Mouse (Mus musculus) intestine, embryonic 14.5 days (tissue): ENCODE results near the gene Gm20431. TPM values are rescaled to one million over a fixed set of nuclear protein-coding genes. Genes with fewer than 3 reads are reported as not detected.

Source experiments
- ATAC-seq: fragments of 200-750 bp; cut with Nextera tagmentation; replicated peaks from 2 replicates; pipeline ENCODE4 v1.8.0; 2017; ENCODE audit warnings: low read depth, moderate number of reproducible peaks, moderate TSS enrichment, moderate library complexity; ENCODE audit not compliant: low FRiP score, low TSS enrichment
- DNase-seq: peaks from one replicate; pipeline ENCODE4 v3.0.0-alpha.2; 2018; ENCODE audit warnings: low spot score
- H3K27ac ChIP-seq: fragments of 300-500 bp; sonication (generic); 2 replicates; pipeline ENCODE4 v1.5.1; 2014; ENCODE audit warnings: low read depth, mild to moderate bottlenecking, control low read depth
- H3K27me3 ChIP-seq: fragments of 300-500 bp; sonication (generic); replicated peaks from 2 replicates; pipeline ENCODE4 v1.6.1; 2014; ENCODE audit warnings: low read length, control low read depth; ENCODE audit not compliant: control insufficient read depth, insufficient read depth
- H3K36me3 ChIP-seq: fragments of 300-500 bp; sonication (generic); 2 replicates; pipeline ENCODE4 v1.6.1; 2014; ENCODE audit warnings: low read length, control low read depth; ENCODE audit not compliant: control insufficient read depth, insufficient read depth
- H3K4me1 ChIP-seq: fragments of 300-500 bp; sonication (generic); replicated peaks from 2 replicates; pipeline ENCODE4 v1.6.1; 2014; ENCODE audit warnings: low read length, control low read depth, mixed read lengths; ENCODE audit not compliant: control insufficient read depth, insufficient read depth
- H3K4me2 ChIP-seq: fragments of 300-500 bp; sonication (generic); 2 replicates; pipeline ENCODE4 v1.6.1; 2014; ENCODE audit warnings: low read length
- H3K4me3 ChIP-seq: fragments of 300-500 bp; sonication (generic); 2 replicates; pipeline ENCODE4 v1.5.1; 2014; ENCODE audit warnings: low read depth, low read length, control low read depth, mixed read lengths
- H3K9ac ChIP-seq: fragments of 300-500 bp; sonication (generic); 2 replicates; pipeline ENCODE4 v1.6.1; 2014; ENCODE audit warnings: mild to moderate bottlenecking, low read length
- H3K9me3 ChIP-seq: fragments of 300-500 bp; sonication (generic); 2 replicates; pipeline ENCODE4 v1.6.1; 2016; ENCODE audit warnings: low read length, control low read depth; ENCODE audit not compliant: control insufficient read depth
- WGBS: fragments of 180-500 bp; shearing (Covaris S2); extraction: QIAGEN DNeasy Blood & Tissue Kit; methylation state at CpG from one replicate; pipeline ENCODE4 v1.1.7; 2014; 5-methylcytosine and 5-hydroxymethylcytosine counted together
- polyA plus RNA-seq: library from polyadenylated mRNA; unstranded; fragments of >200 nt; fragmentation: Nextera tagmentation; extraction: Ambion mirVana; gene quantifications from 2 replicates; pipeline ENCODE4 v1.2.1, GENCODE M21; 2014

Gm20431 gene
- polyA plus RNA-seq, 1 experiment from 2014 or later: 7.7 TPM

- Histone ChIP-seq H3K9ac (no peak overlapping the region), H3K27ac (no peak overlapping the region), H3K36me3 (no peaks in the 10 kb centered on the region), H3K4me1 (peaks cover 14% of the 10 kb centered on the region; the same call in 1 of the 2 replicates), H3K27me3 (0 out of 2 replicates have a peak, but pooled peaks cover 8% of the 10 kb centered on the region), H3K4me3 (no peak overlapping the region), H3K9me3 (no peaks in the 10 kb centered on the region), H3K4me2 (peak overlapping the region; percentile 97)
- DNase-seq: no peak
- no peak for ATAC-seq
- 93% methylated on average over 6 of the region's 6 CpGs for WGBS
Observed at GRCm38 (mm10) chr2:167691410-167691809, 30.1 kb upstream of the Gm20431 start.

- DNase-seq (no peak), ATAC-seq (no peak)
- Histone ChIP-seq H3K9ac (no peak overlapping the region; the same call in 1 of the 2 replicates), H3K4me1 (peaks cover 14% of the 10 kb centered on the region; the same call in 1 of the 2 replicates), H3K27me3 (0 out of 2 replicates have a peak, but pooled peaks cover 8% of the 10 kb centered on the region), H3K4me3 (peak overlapping the region; percentile 74), H3K4me2 (peak overlapping the region; percentile 97), H3K9me3 (no peaks in the 10 kb centered on the region), H3K36me3 (no peaks in the 10 kb centered on the region), H3K27ac (no peak overlapping the region)
- 74% methylated on average over 12 of the region's 12 CpGs for WGBS
Observed at GRCm38 (mm10) chr2:167690962-167691311, 29.6 kb upstream of the Gm20431 start.

GRCm38 (mm10) chr2:167690219-167690961 is 29.1 kb upstream of the Gm20431 start:
- H3K4me2 ChIP-seq: peak overlapping the region; percentile 97
- WGBS: 54% methylated on average over 15 of the region's 15 CpGs
- 0 out of 2 replicates have a peak, but pooled peaks cover 8% of the 10 kb centered on the region for H3K27me3 ChIP-seq
- ATAC-seq (no peak), DNase-seq (no peak)
- no peak overlapping the region for H3K27ac ChIP-seq
- peaks cover 14% of the 10 kb centered on the region; the same call in 1 of the 2 replicates for H3K4me1 ChIP-seq
- H3K36me3 ChIP-seq: no peaks in the 10 kb centered on the region
- H3K4me3 ChIP-seq: peak overlapping the region; percentile 74
- H3K9me3 ChIP-seq: no peaks in the 10 kb centered on the region
- peak overlapping the region; percentile 79 for H3K9ac ChIP-seq

GRCm38 (mm10) chr2:167689501-167690218 is 28.4 kb upstream of the Gm20431 start, which contains the start of gene Tmem189:
Gene Tmem189, minus strand, starts transcription at chr2:167689822.
- H3K27me3 ChIP-seq: 0 out of 2 replicates have a peak, but pooled peaks cover 8% of the 10 kb centered on the region
- peak; percentile 16; the same call in 1 of the 2 replicates for ATAC-seq
- peak within 1 kb of the TSS; percentile 74 for H3K4me3 ChIP-seq
- no peaks in the 10 kb centered on the region for H3K36me3 ChIP-seq
- peak within 1 kb of the TSS; percentile 97 for H3K4me2 ChIP-seq
- H3K4me1 ChIP-seq: peaks cover 14% of the 10 kb centered on the region; the same call in 1 of the 2 replicates
- peak within 1 kb of the TSS; percentile 79 for H3K9ac ChIP-seq
- peak; percentile 88 for DNase-seq
- under 1% methylated on average over 98 of the region's 99 CpGs for WGBS
- no peaks in the 10 kb centered on the region for H3K9me3 ChIP-seq
- peak within 1 kb of the TSS; percentile 79 for H3K27ac ChIP-seq

GRCm38 (mm10) chr2:167688498-167689451 is 27.5 kb upstream of the Gm20431 start, which contains the start of gene Cebpb:
Gene Cebpb, plus strand, starts transcription at chr2:167688915.
- Histone ChIP-seq H3K9ac (peak within 1 kb of the TSS; percentile 79), H3K4me1 (peaks cover 14% of the 10 kb centered on the region; the same call in 1 of the 2 replicates), H3K9me3 (no peaks in the 10 kb centered on the region), H3K4me3 (peak within 1 kb of the TSS; percentile 74), H3K27ac (peak within 1 kb of the TSS; percentile 79), H3K36me3 (no peaks in the 10 kb centered on the region), H3K27me3 (0 out of 2 replicates have a peak, but pooled peaks cover 8% of the 10 kb centered on the region), H3K4me2 (peak within 1 kb of the TSS; percentile 97)
- peak; percentile 76 for ATAC-seq
- peak; percentile 92 for DNase-seq
- under 1% methylated on average over 130 of the region's 147 CpGs for WGBS

GRCm38 (mm10) chr2:167688126-167688497 is 26.8 kb upstream of the Gm20431 start:
- no peaks in the 10 kb centered on the region for H3K36me3 ChIP-seq
- peak overlapping the region; percentile 74 for H3K4me3 ChIP-seq
- no peak overlapping the region for H3K9ac ChIP-seq
- H3K4me1 ChIP-seq: peaks cover 14% of the 10 kb centered on the region; the same call in 1 of the 2 replicates
- 0 out of 2 replicates have a peak overlapping the region, but pooled peaks have one; percentile 79 for H3K27ac ChIP-seq
- DNase-seq: peak; percentile 81
- 17% methylated on average over 12 of the region's 12 CpGs for WGBS
- H3K9me3 ChIP-seq: no peaks in the 10 kb centered on the region
- 0 out of 2 replicates have a peak, but pooled peaks cover 8% of the 10 kb centered on the region for H3K27me3 ChIP-seq
- ATAC-seq: peak; percentile 38
- peak overlapping the region; percentile 97 for H3K4me2 ChIP-seq

- H3K36me3 ChIP-seq: no peaks in the 10 kb centered on the region
- H3K27me3 ChIP-seq: 0 out of 2 replicates have a peak, but pooled peaks cover 8% of the 10 kb centered on the region
- no peak overlapping the region for H3K27ac ChIP-seq
- no peak overlapping the region for H3K4me3 ChIP-seq
- no peak for DNase-seq
- ATAC-seq: 0 out of 2 replicates have a peak, but pooled peaks have one; percentile 0
- WGBS: 52% methylated on average over 11 of the region's 11 CpGs
- H3K4me2 ChIP-seq: no peak overlapping the region
- H3K9me3 ChIP-seq: no peaks in the 10 kb centered on the region
- H3K9ac ChIP-seq: no peak overlapping the region
- peaks cover 14% of the 10 kb centered on the region; the same call in 1 of the 2 replicates for H3K4me1 ChIP-seq
Observed at GRCm38 (mm10) chr2:167687651-167688101, 26.4 kb upstream of the Gm20431 start.
